Mouse (Mus musculus): ENCODE data around the gene Cxcl5.

GRCm38 (mm10) chr5:90790074-90790502 lies 30.9 kb downstream of the Cxcl5 start:
- TF ChIP-seq CTCF (conservative IDR thresholded peaks at IDR 0.05; ENCODE audit: insufficient read depth, insufficient read length, low read depth, low read length) = no peak
- TF ChIP-seq POLR2A (IDR thresholded peaks at IDR 0.05; ENCODE audit: low read depth, low read length) = no peak
